Mouse (Mus musculus) cerebellum, adult 2 months (tissue): Measurements from ENCODE around the gene Unc13d. TPM values are rescaled to one million over a fixed set of nuclear protein-coding genes. Genes with fewer than 3 reads are reported as not detected.

Source experiments
- DNase-seq, 2 experiments: peaks; one replicate each; pipeline ENCODE4 v3.0.0; 2021
- H3K27ac ChIP-seq: fragments of 200-500 bp; 2 replicates; pipeline ENCODE4 v1.5.1; 2012; ENCODE audit warnings: low read length, control low read depth, inconsistent platforms; ENCODE audit not compliant: insufficient read depth
- H3K27me3 ChIP-seq: fragments of 200-500 bp; 2 replicates; pipeline ENCODE4 v1.6.1; 2012; ENCODE audit warnings: inconsistent platforms, mild to moderate bottlenecking, low read length, moderate library complexity; ENCODE audit not compliant: control insufficient read depth, insufficient read depth
- H3K4me1 ChIP-seq: fragments of 200-500 bp; 2 replicates; pipeline ENCODE4 v1.6.1; 2011; ENCODE audit warnings: low read length; ENCODE audit not compliant: control insufficient read depth, insufficient read depth
- H3K4me3 ChIP-seq: fragments of 200-500 bp; replicated peaks from 2 replicates; pipeline ENCODE3; 2011; ENCODE audit warnings: mild to moderate bottlenecking, low read depth, low read length, control low read depth; ENCODE audit not compliant: insufficient read depth
- CTCF ChIP-seq: fragments of 200-500 bp; IDR thresholded peaks from 2 replicates; pipeline ENCODE4 v1.5.1; 2011; ENCODE audit warnings: low read depth, mild to moderate bottlenecking, control low read depth, low read length, moderate library complexity, borderline replicate concordance; ENCODE audit not compliant: insufficient read depth
- POLR2A ChIP-seq: fragments of 200-500 bp; IDR thresholded peaks from 2 replicates; pipeline ENCODE4 v1.6.1; 2011; ENCODE audit warnings: low read length, control low read depth, borderline replicate concordance; ENCODE audit not compliant: insufficient read depth
- WGBS: fragments of 180-500 bp; shearing (Covaris S2); methylation state at CpG from one replicate; pipeline ENCODE4 v1.1.7; 2018; 5-methylcytosine and 5-hydroxymethylcytosine counted together
- polyA plus RNA-seq: library from polyadenylated mRNA; depleted of rRNA; stranded (reverse); fragments of >200 nt; gene quantifications from 2 replicates; pipeline ENCODE4 v1.2.3, GENCODE M21; 2012

The Unc13d gene
- polyA plus RNA-seq, 1 experiment: 3.8 TPM

DNA sequence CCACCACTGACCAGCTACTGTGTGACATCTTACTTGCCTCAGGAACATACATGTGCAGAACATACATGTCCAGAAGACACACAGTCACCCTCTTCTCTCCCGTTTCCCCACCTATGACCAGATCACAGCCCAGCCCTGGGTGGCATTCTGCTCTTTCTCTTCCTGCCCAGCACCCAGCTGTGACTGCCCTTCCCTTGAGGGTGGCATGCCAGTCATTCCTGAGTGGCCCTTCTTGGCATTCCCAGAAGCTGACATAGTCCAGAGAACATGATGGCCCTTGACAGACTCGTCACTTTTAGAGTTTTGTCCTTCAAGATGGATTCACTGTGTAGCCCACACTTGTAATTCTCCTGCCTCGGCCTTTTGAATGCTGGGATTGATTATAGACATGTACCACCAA lies 5.2 kb downstream of the Unc13d start:
- TF ChIP-seq CTCF (no peak), POLR2A (no peak)

DNA sequence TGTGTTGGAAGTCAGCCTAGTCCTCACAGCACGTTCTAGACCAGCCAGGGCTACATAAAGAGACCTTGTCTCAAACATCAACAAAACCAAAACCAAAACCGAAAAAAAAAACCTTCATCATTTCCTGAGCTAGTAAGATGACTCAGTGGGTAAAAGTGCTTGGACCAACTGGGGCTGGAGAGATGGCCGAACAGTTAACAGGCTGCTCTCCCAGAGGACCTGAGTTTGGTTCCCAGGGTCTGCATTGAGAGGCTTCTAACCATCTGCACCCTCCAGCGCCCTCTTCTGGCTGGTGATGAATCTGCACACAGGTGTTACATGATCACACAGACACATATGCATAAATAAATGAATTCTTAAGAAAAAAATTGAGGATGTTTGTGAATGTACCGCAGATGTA lies 6.3 kb downstream of the Unc13d start:
- TF ChIP-seq POLR2A: no peak
- peak; percentile 24; the same call in 1 of the 2 replicates for TF ChIP-seq CTCF
- Histone ChIP-seq H3K27ac (no peak overlapping the region), H3K27me3 (no peaks in the 10 kb centered on the region), H3K4me1 (peaks cover 14% of the 10 kb centered on the region), H3K4me3 (no peak overlapping the region)
- 53% methylated on average over 5 of the region's 5 CpGs for WGBS
- no peak for DNase-seq

More for the DNA sequence above, 5.2 kb downstream of the Unc13d start:
- Histone ChIP-seq H3K27ac (no peak overlapping the region), H3K27me3 (no peaks in the 10 kb centered on the region), H3K4me3 (no peak overlapping the region), H3K4me1 (peaks cover 24% of the 10 kb centered on the region)
- DNase-seq: no peak
- 84% methylated on average over 3 of the region's 3 CpGs for WGBS

DNA sequence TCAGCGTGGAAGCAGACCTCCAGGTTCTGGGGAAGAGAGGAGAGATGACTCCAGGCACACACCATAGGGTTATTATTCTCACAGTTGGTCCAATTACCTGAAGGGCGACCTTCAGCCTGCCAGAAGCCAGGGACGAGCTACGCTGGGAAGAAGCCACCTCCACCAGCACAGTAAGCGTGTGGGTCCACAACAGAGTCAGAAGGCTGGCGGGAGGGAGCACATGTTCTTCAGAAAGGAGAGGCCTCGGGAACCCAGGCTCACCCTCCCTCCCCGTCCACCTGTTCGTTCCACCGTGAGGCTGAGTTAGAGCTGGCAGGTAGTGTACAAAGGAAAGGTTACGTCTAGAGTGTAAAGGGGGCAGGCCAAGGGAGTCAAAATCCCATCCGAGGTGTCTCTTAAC lies 12.4 kb downstream of the Unc13d start:
- 27% methylated on average over 12 of the region's 12 CpGs for WGBS
- peaks cover 51% of the 10 kb centered on the region for H3K4me1 ChIP-seq
- H3K27me3 ChIP-seq: no peaks in the 10 kb centered on the region
- peak; percentile 45 to 54 for DNase-seq
- peak overlapping the region; percentile 53 for H3K27ac ChIP-seq
- no peak for TF ChIP-seq POLR2A
- no peak for TF ChIP-seq CTCF
- H3K4me3 ChIP-seq: no peak overlapping the region

DNA sequence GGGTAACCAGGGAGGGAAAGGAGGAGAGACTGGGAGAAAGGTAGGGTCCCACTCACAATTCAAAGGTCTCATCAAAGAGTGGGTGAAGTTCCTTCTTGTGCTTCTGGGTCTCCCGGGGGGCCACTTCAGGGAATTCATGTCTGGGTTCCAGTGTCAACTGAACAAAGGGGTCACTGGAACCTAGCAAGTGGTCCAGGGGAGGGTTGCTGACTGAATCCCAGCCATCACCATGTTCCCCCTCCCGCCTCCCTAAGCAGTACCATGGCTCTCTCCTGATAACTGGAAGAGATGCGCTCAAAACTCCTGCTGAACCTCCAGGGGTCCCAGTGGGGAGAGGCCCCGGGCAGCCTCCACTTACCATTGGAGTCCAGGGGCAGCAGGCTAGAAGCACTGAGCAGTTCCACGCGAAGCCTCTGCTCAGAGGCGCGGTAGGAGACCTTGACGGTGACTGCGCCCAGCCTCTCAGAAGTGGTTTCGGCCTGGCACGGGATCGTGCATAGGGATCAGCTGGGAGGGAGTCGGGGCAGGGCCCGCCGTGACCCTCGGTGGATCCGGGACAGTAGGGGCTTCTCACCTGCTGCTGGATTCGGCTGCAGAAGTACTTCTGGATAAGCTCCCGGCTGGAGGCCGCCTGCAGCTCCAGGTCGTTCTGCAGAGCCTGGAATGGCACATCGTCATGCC lies 13.4 kb downstream of the Unc13d start:
- Histone ChIP-seq H3K27me3 (no peaks in the 10 kb centered on the region), H3K4me3 (peak overlapping the region; percentile 9), H3K4me1 (peaks cover 61% of the 10 kb centered on the region), H3K27ac (peak overlapping the region; percentile 92)
- WGBS: 46% methylated on average over 23 of the region's 23 CpGs
- TF ChIP-seq CTCF: no peak
- DNase-seq: peak; percentile 51 to 64

DNA sequence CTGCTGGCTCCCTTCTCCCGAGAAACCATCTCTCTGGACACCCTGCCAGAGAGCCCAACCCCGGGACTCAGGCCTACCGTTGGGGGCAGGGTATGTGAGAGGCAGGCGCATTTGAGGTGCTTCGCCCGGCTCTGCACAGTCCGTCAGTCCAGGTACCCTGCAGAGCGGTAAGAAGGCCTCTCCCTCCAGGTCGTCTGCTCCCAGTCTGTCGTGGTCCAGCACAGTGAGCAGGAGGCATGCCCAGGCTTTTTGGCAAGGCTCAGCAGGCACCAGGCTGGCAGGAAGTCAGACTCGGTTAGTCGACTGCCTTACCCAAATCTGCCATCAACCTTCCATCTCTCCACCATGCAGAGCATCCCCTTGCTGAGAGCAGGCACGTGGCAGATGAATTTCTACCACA lies 14.2 kb downstream of the Unc13d start:
- 1% methylated on average over 13 of the region's 13 CpGs for WGBS
- peaks cover 65% of the 10 kb centered on the region for H3K4me1 ChIP-seq
- peak; percentile 97 to 99 for DNase-seq
- TF ChIP-seq POLR2A: no peak
- 0 out of 2 replicates have a peak, but pooled peaks have one; percentile 15 for TF ChIP-seq CTCF
- H3K27me3 ChIP-seq: no peaks in the 10 kb centered on the region
- peak overlapping the region; percentile 92 for H3K27ac ChIP-seq
- H3K4me3 ChIP-seq: no peak overlapping the region

DNA sequence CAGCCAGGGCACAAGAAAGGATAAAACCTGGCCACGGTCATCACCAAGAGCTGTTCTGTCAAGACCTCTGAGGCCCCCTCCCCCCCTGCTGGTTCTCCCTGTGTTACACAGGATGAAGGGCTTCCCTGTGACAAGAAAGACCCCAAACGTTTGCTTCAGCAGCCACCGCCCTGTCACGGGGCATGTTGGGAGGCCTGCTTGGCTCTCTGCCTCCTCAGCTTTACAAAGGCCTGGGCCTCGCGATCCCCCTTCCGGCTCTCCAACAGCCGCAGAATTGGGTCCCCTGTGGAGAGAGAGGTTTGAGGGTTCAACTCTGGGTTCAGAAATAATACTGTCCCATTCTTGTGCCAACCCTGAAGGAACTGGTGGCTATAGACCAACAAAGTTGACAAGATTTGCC lies 15.2 kb downstream of the Unc13d start:
- Histone ChIP-seq H3K27ac (peak overlapping the region; percentile 92), H3K4me3 (no peak overlapping the region), H3K27me3 (no peaks in the 10 kb centered on the region), H3K4me1 (peaks cover 76% of the 10 kb centered on the region)
- 5% methylated on average over 8 of the region's 8 CpGs for WGBS
- peak; percentile 65 to 66 for DNase-seq
- TF ChIP-seq POLR2A: no peak
- TF ChIP-seq CTCF: no peak

DNA sequence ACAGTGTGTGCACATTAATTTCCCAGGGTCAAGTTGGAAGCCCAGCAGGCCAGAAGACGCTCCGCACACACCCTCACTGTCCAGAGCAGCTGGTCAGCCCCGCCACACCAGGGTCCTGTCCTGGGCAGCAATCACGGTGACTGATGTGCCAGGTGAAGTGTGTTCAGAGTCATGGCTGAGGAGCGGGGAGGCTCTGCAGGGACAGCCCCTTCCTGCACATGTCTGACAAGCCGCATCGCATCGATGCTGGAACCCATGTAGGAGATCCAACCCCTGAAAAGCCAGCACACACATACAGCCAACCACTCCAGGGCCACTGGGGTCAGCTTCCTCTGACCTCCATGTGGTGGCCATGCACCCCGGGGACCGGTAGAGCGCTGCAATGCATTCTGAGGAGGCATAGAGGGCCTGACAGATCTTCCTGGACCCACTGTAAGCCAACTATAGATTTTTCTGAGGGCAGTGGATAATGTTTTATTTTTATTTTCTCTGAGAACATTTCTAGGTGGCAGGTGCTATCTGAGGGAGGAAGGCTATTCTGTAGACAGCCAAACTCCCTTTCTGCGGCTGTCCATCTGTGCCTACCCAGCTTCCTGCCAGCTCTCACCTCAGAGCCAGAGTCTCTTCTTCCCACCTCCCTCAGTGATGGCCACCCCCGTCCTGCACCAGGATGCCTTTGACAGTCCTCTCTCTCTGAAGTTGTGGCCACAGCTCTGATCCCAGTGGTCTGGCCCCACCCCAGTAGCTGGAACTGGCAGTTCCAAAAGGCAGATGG lies 15.9 kb downstream of the Unc13d start:
- Histone ChIP-seq H3K4me1 (peaks cover 82% of the 10 kb centered on the region), H3K4me3 (peak overlapping the region; percentile 4), H3K27ac (peak overlapping the region; percentile 92), H3K27me3 (no peaks in the 10 kb centered on the region)
- peak; percentile 85 to 91 for DNase-seq
- peak; percentile 29; the same call in 1 of the 2 replicates for TF ChIP-seq POLR2A
- TF ChIP-seq CTCF: no peak
- WGBS: 12% methylated on average over 13 of the region's 13 CpGs

DNA sequence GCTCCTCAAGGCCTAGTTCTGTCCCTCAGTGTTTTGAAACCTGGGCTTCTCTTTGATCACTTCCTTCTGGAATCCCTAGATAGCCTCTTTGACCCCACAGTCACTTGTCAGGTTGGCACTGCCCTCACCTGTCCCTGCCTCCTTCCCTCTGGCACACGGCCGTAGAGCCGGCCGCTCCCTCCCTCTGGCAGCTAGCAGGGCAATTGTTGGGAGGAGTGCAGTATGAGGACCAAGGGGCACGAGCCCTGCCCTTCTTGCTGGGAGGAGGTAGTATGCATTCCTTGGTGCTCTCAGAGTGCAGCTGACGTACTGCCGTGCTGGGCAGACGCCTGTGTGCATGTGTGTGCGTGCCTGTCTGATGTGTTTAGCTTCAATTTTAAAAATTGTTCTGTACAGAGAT lies 17.2 kb downstream of the Unc13d start:
- DNase-seq: peak; percentile 62 to 68
- TF ChIP-seq CTCF: no peak
- no peak for TF ChIP-seq POLR2A
- Histone ChIP-seq H3K4me1 (peaks cover 84% of the 10 kb centered on the region), H3K27ac (peak overlapping the region; percentile 92), H3K27me3 (no peaks in the 10 kb centered on the region), H3K4me3 (no peak overlapping the region)
- 21% methylated on average over 9 of the region's 9 CpGs for WGBS
